Mouse (Mus musculus): ENCODE results near the gene Vkorc1l1. TPM values are rescaled to one million over a fixed set of nuclear protein-coding genes. Genes with fewer than 3 reads are reported as not detected.
A peak's percentile ranks its signal among the peaks of the same experiment; 100 is the strongest.
"Not testable (repeated sequence)": the region's sequence is repeated elsewhere in the genome, so short reads cannot be mapped to it uniquely, and the experiment has no call there.

Gene Vkorc1l1
- total RNA-seq, 2 experiments from 2014 or later = 14.1 to 16.4 TPM

GRCm38 (mm10) chr5:129940736-129941494 lies 855 bp upstream of the Vkorc1l1 start:
- intact Hi-C loops (cut with DNase I) = no loop called here
- DNase-seq (ENCODE audit: low spot score) = no peak

- intact Hi-C loops (cut with DNase I) = not testable (repeated sequence)
- peak; percentile 11 for DNase-seq (ENCODE audit: low spot score)
These were observed 536 bp downstream of the Vkorc1l1 start for GRCm38 (mm10) chr5:129942073-129942939.

- DNase-seq (ENCODE audit: low spot score) = no peak
- intact Hi-C loops (cut with DNase I) = no loop called here
These were observed 1.6 kb downstream of the Vkorc1l1 start for GRCm38 (mm10) chr5:129943402-129943801.

GRCm38 (mm10) chr5:129947528-129948033 lies 5.8 kb downstream of the Vkorc1l1 start:
- no peak for DNase-seq (ENCODE audit: low spot score)
- intact Hi-C loops (cut with DNase I) = no loop called here

GRCm38 (mm10) chr5:129952143-129952542 lies 10.4 kb downstream of the Vkorc1l1 start:
- DNase-seq (ENCODE audit: low spot score) = no peak
- intact Hi-C loops (cut with DNase I) = no loop called here

GRCm38 (mm10) chr5:129954473-129955254 lies 12.9 kb downstream of the Vkorc1l1 start:
- DNase-seq (ENCODE audit: low spot score) = no peak
- intact Hi-C loops (cut with DNase I) = no loop called here

GRCm38 (mm10) chr5:129955792-129956191 lies 14.0 kb downstream of the Vkorc1l1 start:
- no peak for DNase-seq (ENCODE audit: low spot score)
- intact Hi-C loops (cut with DNase I) = no loop called here

- DNase-seq (ENCODE audit: low spot score) = no peak
- intact Hi-C loops (cut with DNase I) = no loop called here
These were observed 21.5 kb downstream of the Vkorc1l1 start for GRCm38 (mm10) chr5:129963224-129963623.

- intact Hi-C loops (cut with DNase I) = no loop called here
- DNase-seq (ENCODE audit: low spot score) = no peak
These were observed 24.7 kb downstream of the Vkorc1l1 start for GRCm38 (mm10) chr5:129966448-129966847.

- intact Hi-C loops (cut with DNase I) = no loop called here
- DNase-seq (ENCODE audit: low spot score) = no peak
These were observed 26.6 kb downstream of the Vkorc1l1 start for GRCm38 (mm10) chr5:129968417-129968816.

GRCm38 (mm10) chr5:129971491-129971890 lies 29.7 kb downstream of the Vkorc1l1 start:
- no peak for DNase-seq (ENCODE audit: low spot score)

GRCm38 (mm10) chr5:129974354-129974753 lies 32.6 kb downstream of the Vkorc1l1 start:
- no peak for DNase-seq (ENCODE audit: low spot score)
- intact Hi-C loops (cut with DNase I) = no loop called here

More at GRCm38 (mm10) chr5:129971491-129971890, 29.7 kb downstream of the Vkorc1l1 start:
- intact Hi-C loops (cut with DNase I) = no loop called here

GRCm38 (mm10) chr5:129974866-129975311 lies 33.1 kb downstream of the Vkorc1l1 start:
- intact Hi-C loops (cut with DNase I) = no loop called here

GRCm38 (mm10) chr5:129977768-129978167 lies 36.0 kb downstream of the Vkorc1l1 start:
- DNase-seq (ENCODE audit: low spot score) = no peak
- intact Hi-C loops (cut with DNase I) = no loop called here

More at GRCm38 (mm10) chr5:129974866-129975311, 33.1 kb downstream of the Vkorc1l1 start:
- no peak for DNase-seq (ENCODE audit: low spot score)

- intact Hi-C loops (cut with DNase I) = no loop called here
- DNase-seq (ENCODE audit: low spot score) = no peak
These were observed 36.8 kb downstream of the Vkorc1l1 start for GRCm38 (mm10) chr5:129978608-129979007.

GRCm38 (mm10) chr5:129980216-129980615 lies 38.4 kb downstream of the Vkorc1l1 start:
- no peak for DNase-seq (ENCODE audit: low spot score)
- intact Hi-C loops (cut with DNase I) = no loop called here

GRCm38 (mm10) chr5:129989376-129989775 lies 47.6 kb downstream of the Vkorc1l1 start:
- intact Hi-C loops (cut with DNase I) = no loop called here
- DNase-seq (ENCODE audit: low spot score) = no peak

- intact Hi-C loops (cut with DNase I) = no loop called here
- no peak for DNase-seq (ENCODE audit: low spot score)
These were observed 50.1 kb downstream of the Vkorc1l1 start for GRCm38 (mm10) chr5:129991898-129992297.

GRCm38 (mm10) chr5:129993374-129993773 lies 51.6 kb downstream of the Vkorc1l1 start:
- intact Hi-C loops (cut with DNase I) = no loop called here
- DNase-seq (ENCODE audit: low spot score) = no peak

- no peak for DNase-seq (ENCODE audit: low spot score)
- intact Hi-C loops (cut with DNase I) = no loop called here
These were observed 53.2 kb downstream of the Vkorc1l1 start for GRCm38 (mm10) chr5:129994989-129995388.
